Mouse (Mus musculus) common myeloid progenitor, adult 5-6 weeks (primary cell): ENCODE data around the gene Cbarp. TPM values are rescaled to one million over a fixed set of nuclear protein-coding genes. Genes with fewer than 3 reads are reported as not detected.

Experiments
- ATAC-seq: replicated peaks from 2 replicates; pipeline ENCODE4 v1.8.0; 2016; ENCODE audit warnings: low read depth, mild to moderate bottlenecking, moderate TSS enrichment, inconsistent platforms; ENCODE audit not compliant: poor library complexity, severe bottlenecking
- total RNA-seq: library from RNA; stranded (forward); fragments of 200-1000, 187-1606 nt; gene quantifications from 2 replicates; pipeline ENCODE4 v1.2.3, GENCODE M21; 2017

Cbarp gene
- total RNA-seq, 1 experiment from 2014 or later = 0.41 TPM

DNA sequence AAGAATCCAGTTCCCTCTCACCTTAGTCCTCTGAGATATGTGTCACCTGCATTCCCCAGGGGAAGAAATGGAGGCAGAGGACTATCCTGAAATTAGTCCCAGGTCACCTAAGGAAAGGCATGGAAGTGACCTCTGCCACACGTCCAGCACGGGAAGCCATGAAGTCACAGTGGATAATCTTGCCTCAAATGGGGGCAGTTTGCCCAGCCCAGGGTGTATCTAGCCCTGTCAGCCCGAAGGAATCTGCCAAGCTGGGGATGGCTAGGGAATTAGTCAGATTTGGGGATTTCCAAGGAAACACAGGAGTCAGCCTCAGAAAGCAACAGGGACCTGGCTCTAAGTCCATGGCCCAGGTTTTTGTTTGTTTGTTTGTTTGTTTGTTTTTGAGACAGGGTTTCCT lies 36.5 kb downstream of the Cbarp start:
- no peak for ATAC-seq

DNA sequence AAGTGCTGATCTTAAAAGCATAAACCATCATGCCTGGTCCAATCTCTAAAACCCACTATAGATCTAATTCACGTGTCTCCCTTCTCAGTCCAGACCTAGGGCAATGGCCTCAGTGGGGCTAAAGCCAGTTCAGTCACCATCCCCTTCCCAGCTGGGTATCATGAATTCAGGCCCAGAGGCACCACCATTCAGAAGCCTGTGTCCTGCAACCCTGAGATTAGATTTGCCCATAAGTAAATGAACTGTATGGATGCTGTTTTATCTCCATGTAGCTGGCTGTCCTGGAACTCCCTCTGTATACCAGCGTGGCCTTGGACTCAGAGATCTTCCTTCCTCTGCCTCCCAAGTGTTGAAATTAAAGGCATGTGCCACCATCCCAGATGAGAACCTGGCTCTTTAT lies 37.6 kb downstream of the Cbarp start:
- ATAC-seq = no peak

DNA sequence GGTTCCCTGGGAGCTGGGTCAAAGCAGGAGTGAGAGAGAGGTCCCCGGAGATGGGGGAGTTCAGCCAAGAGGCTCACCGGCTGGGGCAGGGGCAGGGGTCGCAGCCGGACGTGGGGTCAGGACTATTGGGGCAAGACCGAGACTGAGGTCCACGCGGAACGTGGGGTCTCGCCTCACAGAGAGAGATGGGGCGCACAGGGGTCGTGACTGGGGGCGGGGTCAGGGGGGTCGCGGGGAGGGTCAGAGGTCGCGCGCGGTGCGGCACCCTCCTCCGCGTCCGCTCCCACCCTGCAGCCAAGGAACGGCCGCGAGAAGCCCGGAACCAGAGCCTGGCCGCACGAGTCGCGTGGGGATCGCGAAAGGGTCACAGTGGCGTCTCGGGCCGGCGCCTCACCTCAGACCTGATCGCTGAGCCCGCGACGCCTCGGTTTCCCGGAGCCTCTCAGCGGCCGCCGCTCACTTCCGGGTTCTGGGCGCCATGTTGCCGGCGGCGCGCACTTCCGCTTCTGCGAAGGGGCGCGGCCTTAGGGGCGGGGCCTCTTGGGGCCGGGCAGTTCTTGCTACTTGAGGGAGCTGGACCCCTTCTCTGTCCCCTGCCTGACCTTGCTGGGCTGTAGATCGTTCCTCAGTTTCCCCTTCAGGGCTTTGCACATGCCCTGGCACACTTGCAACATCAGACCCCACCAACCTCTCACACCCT lies 38.3 kb downstream of the Cbarp start:
- ATAC-seq = peak; percentile 72

DNA sequence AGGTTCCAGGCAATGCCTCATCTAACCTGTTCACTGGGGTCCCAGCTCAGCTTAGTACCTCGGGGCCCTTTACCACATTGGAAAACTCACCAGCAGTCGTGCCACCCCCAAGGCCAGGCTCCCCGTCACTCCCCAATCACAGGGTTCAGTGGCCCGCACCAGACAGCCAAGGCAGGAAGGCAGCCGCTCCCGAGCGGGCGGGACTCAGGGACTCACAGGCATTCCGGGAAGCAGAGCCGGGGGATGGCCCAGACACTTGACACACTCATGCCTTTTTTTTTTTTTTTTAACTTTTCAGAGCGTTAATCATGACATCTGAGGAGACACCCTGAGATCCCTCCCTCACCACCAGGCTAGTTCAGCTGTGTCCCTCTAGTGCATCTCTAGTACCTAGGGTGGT lies 39.7 kb downstream of the Cbarp start:
- no peak for ATAC-seq

DNA sequence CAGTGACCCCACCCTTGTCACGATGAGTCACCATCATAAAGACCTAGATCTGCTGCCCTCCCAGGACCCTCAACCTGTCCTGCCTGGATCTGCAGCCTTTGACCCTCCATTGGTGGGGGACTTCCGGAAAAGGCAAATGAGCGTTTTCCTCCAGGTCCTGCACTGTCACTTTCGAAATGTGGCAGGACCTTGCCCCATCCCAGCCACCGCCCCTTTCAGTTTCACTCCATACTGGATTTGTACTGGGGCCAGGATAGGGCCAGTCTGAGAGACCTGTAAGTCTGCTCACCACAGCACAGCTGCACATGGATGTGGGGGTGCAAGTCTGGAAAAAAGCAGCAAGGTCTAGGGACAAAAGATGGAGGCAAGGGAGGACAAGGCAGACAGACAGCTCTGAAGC lies 42.0 kb downstream of the Cbarp start:
- no peak for ATAC-seq

DNA sequence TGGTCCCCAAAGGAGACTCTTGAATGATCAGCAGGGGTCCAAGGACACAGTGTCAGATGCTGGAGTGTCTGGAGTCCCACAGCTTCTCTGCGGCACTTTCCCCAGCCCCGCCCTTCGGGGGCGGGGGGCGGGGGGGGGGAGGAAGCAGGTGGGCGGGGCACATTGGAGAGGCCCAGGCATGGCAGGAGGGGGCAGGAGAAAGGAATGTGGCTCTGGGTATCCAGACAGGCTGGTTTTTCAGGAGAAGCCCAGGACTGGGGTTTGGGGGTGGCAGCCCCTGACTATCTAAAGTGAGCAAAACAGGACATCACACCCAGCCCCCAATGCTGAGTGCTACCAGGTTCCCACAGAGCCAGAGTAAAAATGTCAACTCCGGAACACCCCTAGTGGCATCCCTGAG lies 43.4 kb downstream of the Cbarp start:
- ATAC-seq = 0 out of 2 replicates have a peak, but pooled peaks have one; percentile 6

DNA sequence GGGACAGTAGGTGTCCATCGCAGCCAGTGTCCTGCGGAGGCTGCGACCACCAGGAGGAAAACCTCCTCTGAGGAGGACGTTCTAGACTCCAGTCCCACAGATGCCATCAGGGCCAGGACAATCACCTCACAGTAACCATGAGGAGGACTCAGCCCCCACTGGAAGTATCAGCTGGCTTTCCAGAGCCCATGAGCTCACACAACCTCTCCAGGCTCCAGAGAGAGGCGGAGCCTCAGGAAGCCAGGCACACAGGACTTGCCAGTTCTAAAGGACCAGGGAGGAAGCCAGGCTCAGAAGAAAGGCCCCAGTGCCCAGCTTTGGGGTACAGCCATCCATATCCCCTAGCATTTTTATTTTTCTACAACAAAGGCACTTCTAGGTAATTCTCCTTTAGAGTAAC lies 45.1 kb downstream of the Cbarp start:
- ATAC-seq = no peak

DNA sequence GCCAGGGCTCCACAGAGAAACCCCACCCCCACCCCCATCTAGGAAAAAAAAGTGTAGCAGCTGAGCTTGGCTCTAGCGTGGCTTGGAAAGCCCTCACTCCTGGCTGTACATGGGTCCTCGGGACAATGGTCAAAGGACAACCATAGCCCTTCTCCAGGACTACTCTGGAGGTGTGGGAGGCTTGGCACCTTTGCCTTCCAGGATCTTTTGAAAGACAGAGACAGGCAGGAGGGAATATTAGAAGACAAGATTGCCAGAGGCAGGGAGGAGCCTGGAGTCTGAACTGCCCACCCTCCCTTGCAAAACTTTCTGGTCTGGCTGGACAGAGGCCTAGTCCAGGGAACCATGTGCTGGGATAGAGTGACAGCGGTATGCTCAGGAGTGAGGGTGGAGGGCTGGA lies 46.0 kb downstream of the Cbarp start:
- ATAC-seq = no peak

DNA sequence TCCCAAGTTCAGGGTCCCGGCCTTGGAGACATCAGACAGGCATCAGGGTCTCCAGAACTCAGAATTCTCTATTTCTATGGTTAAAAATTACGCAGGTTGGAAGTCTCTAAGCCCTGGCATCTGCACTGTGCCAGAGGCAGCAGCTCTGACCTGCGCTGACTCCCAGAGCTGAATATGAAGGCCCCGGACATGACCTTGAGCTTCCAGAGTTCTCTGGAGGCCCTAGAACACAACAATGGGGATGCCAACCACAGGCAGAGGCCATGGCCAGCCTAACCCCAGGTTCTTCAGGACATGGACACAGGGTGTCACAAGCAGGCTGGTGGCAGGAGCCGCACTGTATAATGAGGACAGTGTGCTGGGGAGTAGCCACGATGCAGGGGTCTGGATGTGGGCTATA lies 46.5 kb downstream of the Cbarp start:
- ATAC-seq = no peak

DNA sequence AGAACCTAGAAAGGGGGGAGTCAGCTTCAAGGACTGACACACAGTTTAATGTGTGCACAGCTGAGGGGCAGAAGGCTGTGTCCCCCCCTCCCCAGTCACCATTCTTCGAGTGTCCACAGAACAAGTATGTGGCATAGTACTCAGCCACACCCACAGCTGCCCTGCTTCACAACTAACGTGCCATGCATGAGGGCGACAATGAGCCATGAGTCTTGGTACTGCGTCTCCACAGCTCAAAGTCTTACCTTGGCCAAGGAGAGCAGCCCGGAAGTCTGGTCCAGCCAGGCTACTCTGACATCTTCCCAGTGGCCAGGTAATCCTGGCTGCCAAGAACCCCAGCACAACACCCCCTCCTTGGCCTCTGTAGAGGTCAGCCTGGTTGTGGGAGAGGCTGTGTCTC lies 47.9 kb downstream of the Cbarp start:
- ATAC-seq = no peak

DNA sequence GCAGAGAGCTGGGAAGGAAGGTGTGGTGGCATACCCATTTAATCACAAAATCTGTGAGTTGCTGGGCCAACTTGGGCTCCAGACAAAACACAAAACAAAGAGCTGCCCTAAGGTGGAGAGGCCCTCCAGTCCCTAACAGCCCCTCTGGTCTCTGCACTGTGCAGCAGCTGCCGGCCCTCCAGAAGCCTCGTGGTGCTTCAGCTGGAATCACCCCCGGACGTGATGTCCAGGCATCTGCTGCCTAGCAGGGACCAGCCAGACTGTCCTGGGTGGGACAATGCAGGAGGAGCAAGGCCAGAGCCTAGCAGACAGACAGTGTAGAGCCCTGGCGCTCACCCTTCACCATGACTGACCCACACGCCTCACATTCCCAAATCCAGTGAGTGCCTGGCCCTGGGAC lies 49.1 kb downstream of the Cbarp start:
- no peak for ATAC-seq

DNA sequence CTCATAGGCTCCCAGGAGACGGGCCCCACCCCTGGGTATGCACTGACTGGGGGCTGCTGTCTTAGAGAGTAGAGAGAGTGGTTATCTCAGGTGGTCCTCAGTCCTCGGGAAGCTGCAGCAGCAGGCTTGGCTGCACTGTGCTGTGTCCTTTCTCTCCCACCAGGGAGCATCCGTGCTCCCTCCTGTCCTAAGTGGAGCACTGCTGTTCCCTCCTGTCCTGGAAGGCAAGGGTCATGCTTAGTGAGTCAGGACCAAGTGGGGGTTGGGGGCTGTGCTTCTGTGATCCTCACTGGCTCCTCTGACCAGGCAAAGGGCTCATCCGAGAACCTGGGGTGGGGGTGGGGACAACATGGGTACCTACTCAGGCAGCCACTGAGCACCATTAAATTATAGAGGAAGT lies 51.5 kb downstream of the Cbarp start:
- no peak for ATAC-seq

DNA sequence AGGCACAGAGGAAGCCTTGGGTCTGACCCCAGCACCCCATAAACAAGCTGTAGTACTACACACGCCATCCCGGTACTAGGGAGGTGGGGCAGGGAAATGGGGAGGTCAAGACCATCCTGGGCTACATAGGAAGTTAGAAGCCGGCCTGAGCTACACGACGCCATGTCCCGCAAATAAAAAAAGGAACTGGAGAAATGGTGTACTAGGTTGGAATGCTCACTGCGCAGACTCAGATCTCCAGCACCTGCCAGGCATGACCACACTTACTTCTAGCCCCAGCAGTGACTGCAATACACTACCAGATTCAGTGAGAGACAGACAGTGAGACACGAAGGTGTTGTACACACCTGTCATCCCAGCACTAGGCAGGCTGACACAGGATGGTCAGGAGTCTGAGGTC lies 53.2 kb downstream of the Cbarp start:
- 0 out of 2 replicates have a peak, but pooled peaks have one; percentile 15 for ATAC-seq

DNA sequence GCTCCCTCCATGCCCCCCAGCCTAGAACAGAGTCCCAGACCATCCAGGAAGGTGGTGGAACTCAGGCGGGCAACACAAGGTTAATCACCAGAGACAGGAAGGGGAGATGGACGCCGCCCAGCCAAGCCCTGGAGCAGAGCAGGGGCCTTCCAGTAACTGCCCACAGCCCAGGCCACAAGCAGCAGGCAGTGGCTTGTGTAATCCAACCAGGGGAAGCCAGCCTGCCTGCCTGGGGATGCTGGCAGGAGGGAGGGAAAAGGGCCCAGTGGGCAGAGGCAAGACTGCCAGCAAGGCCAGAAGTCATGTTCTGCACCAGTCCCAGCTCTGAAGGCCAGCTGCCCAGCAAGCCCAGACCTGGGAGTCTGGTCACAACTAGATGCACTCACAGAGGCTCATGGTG lies 53.8 kb downstream of the Cbarp start:
- peak; percentile 81 for ATAC-seq

DNA sequence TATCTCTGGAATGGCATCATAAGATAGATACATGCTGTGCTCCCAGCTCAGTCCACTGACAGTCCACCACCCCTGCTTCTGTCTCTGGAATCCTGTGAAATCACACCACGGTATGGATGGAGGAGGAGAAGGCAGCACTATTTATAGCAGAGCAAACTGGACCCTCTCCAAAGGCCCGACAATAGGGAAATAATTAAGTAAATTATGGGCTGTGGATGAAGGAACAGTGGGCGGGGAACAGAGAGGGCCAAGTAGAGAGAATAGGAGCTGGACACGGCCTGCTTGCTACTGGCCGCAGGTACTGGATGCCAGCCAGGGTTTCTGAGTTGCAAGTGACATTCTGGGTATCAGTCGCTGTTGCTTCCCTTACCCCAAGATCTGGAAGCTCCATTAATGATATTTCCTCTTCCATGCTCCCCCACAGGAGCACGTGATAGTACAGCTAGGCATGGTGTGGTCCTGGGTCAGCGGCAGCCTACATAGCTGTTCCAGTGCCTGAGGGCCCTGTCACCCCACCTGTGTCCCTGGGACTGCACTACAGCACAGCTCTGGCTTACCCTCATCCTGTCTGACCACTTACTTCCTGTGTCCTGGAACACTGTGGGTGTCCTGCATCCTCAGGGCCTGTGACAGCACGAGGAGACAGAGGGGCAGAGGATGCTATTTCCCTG lies 55.7 kb downstream of the Cbarp start:
- ATAC-seq = no peak

DNA sequence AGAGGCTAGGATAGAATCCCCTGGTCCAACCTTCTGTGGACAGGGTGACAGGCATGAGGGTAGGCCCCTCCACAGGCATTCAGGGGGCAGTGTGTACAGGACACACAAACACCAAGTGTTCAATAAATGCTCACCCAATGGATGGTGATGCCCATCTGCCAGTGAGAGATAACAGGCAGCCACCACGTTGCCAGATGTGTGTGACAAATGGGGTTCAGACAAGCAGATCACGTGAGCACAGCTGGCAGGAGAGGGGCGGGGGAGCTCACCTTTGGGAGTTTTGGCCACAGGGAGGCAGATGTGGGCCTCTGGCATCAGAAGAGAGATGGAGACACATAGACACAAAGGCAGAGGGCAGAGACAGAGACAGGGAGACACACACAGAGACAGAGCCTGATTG lies 59.6 kb downstream of the Cbarp start:
- ATAC-seq = peak; percentile 23; the same call in 1 of the 2 replicates

Other genes starting within 250 kb of the Cbarp start
- not detected in 2 replicates for gene Cfd, start 250.0 kb downstream of the Cbarp start, total RNA-seq
- 17.3 and 19.3 TPM in 2 replicates for gene Med16, start 231.9 kb downstream of the Cbarp start, total RNA-seq
- 7.0 and 11.2 TPM in 2 replicates for gene Gm26602, start 230.0 kb downstream of the Cbarp start, total RNA-seq
- 0.73 TPM in 1 of 2 replicates, not detected in the other for gene Kiss1r, start 223.9 kb downstream of the Cbarp start, total RNA-seq
- 38.4 and 50.7 TPM in 2 replicates for gene R3hdm4, start 219.6 kb downstream of the Cbarp start, total RNA-seq
- 11.5 and 16.0 TPM in 2 replicates for gene Arid3a, start 213.8 kb downstream of the Cbarp start, total RNA-seq
- 26.5 and 27.2 TPM in 2 replicates for gene Wdr18, start 180.7 kb downstream of the Cbarp start, total RNA-seq
- gene Grin3b, start 170.1 kb downstream of the Cbarp start, total RNA-seq = not detected in 2 replicates
- 44.8 and 56.7 TPM in 2 replicates for gene Tmem259, start 156.5 kb downstream of the Cbarp start, total RNA-seq
- 62.2 and 72.9 TPM in 2 replicates for gene Cnn2, start 152.3 kb downstream of the Cbarp start, total RNA-seq
- gene Abca7, start 144.3 kb downstream of the Cbarp start, total RNA-seq = 10.7 and 15.5 TPM in 2 replicates
- gene Arhgap45, start 124.2 kb downstream of the Cbarp start, total RNA-seq = 85.6 and 106 TPM in 2 replicates
- gene Polr2e, start 101.0 kb downstream of the Cbarp start, total RNA-seq = 145 and 146 TPM in 2 replicates
- 451 and 481 TPM in 2 replicates for gene Gpx4, start 93.7 kb downstream of the Cbarp start, total RNA-seq
- gene Sbno2, start 35.3 kb downstream of the Cbarp start, total RNA-seq = 16.2 and 22.3 TPM in 2 replicates
- 102 and 139 TPM in 2 replicates for gene Stk11, start 25.0 kb downstream of the Cbarp start, total RNA-seq
- gene Atp5d, start 2.2 kb downstream of the Cbarp start, total RNA-seq = 52.3 and 60.0 TPM in 2 replicates
- 15.8 and 18.4 TPM in 2 replicates for gene Midn, start 7.4 kb upstream of the Cbarp start, total RNA-seq
- gene Cirbp, start 25.1 kb upstream of the Cbarp start, total RNA-seq = 60.0 and 65.6 TPM in 2 replicates
- 7.8 and 15.6 TPM in 2 replicates for gene 1600002K03Rik, start 32.1 kb upstream of the Cbarp start, total RNA-seq
- gene Efna2, start 38.6 kb upstream of the Cbarp start, total RNA-seq = not detected in 2 replicates
- 38.9 and 41.9 TPM in 2 replicates for gene Mum1, start 85.6 kb upstream of the Cbarp start, total RNA-seq
- 101 and 121 TPM in 2 replicates for gene Ndufs7, start 108.3 kb upstream of the Cbarp start, total RNA-seq
- 2.9 and 3.3 TPM in 2 replicates for gene Gamt, start 120.2 kb upstream of the Cbarp start, total RNA-seq
- 188 and 242 TPM in 2 replicates for gene Dazap1, start 120.7 kb upstream of the Cbarp start, total RNA-seq
- 3,325 and 3,530 TPM in 2 replicates for gene Rps15, start 151.6 kb upstream of the Cbarp start, total RNA-seq
- gene Apc2, start 155.1 kb upstream of the Cbarp start, total RNA-seq = 0.05 and 0.10 TPM in 2 replicates
- 15.8 and 19.8 TPM in 2 replicates for gene 2310011J03Rik, start 179.7 kb upstream of the Cbarp start, total RNA-seq
- gene Pcsk4, start 188.7 kb upstream of the Cbarp start, total RNA-seq = 2.7 and 5.9 TPM in 2 replicates
- 2.9 and 3.6 TPM in 2 replicates for gene Reep6, start 189.1 kb upstream of the Cbarp start, total RNA-seq
- 0.10 and 0.64 TPM in 2 replicates for gene Adamtsl5, start 207.6 kb upstream of the Cbarp start, total RNA-seq
- gene Plk5, start 215.6 kb upstream of the Cbarp start, total RNA-seq = 0.55 TPM in 1 of 2 replicates, not detected in the other
- 9.5 and 14.3 TPM in 2 replicates for gene Mex3d, start 246.8 kb upstream of the Cbarp start, total RNA-seq